Mouse (Mus musculus): ENCODE measurements at regions not wholly inside any gene's neighbourhood (a gene's known extent, or its start where the extent isn't known, plus 50 kb on each side); places are given as distances from the start of the nearest gene placed in this dataset.

GRCm38 (mm10) chr4:10560078-10560477 lies 314.2 kb upstream of the 2610301B20Rik start:
- no peak for DNase-seq (ENCODE audit: low read depth, low spot score)

GRCm38 (mm10) chr4:10604513-10604912 lies 269.8 kb upstream of the 2610301B20Rik start:
- no peak for DNase-seq (ENCODE audit: low read depth, low spot score)

GRCm38 (mm10) chr4:10607855-10608576 lies 266.3 kb upstream of the 2610301B20Rik start:
- DNase-seq (ENCODE audit: low read depth, low spot score): no peak

- no peak for DNase-seq (ENCODE audit: low read depth, low spot score)
Observed at GRCm38 (mm10) chr4:10610784-10611183, 263.5 kb upstream of the 2610301B20Rik start.
